Mouse (Mus musculus): Measurements from ENCODE around the gene Camsap1. TPM values are rescaled to one million over a fixed set of nuclear protein-coding genes. Genes with fewer than 3 reads are reported as not detected.

The Camsap1 gene
- polyA plus RNA-seq (2014; fragmentation: Nextera tagmentation; extraction: Ambion mirVana), result 34.4 and 46.8 TPM in 2 replicates

GRCm38 (mm10) chr2:25983159-25983907, at the start of gene Camsap1:
Camsap1 (minus strand) TSS chr2:25983282.
- no peaks in the 10 kb centered on the region for H3K27me3 ChIP-seq (ENCODE audit: control insufficient read depth, insufficient read depth, low read length)
- no peaks in the 10 kb centered on the region for H3K9me3 ChIP-seq (ENCODE audit: control insufficient read depth, low read length)
- ATAC-seq (ENCODE audit: low FRiP score), result peak; percentile 99
- WGBS, result under 1% methylated on average over 31 of the region's 64 CpGs
- H3K36me3 ChIP-seq (ENCODE audit: control insufficient read depth, insufficient read depth, low read length), result no peaks in the 10 kb centered on the region
- peaks cover 24% of the 10 kb centered on the region for H3K4me1 ChIP-seq (ENCODE audit: control insufficient read depth, insufficient read depth, low read length)
- H3K9ac ChIP-seq (ENCODE audit: low read length), result peak within 1 kb of the TSS; percentile 98
- peak; percentile 100 for DNase-seq (ENCODE audit: low spot score, missing footprints)
- peak within 1 kb of the TSS; percentile 89 for H3K4me2 ChIP-seq
- peak within 1 kb of the TSS; percentile 92 for H3K4me3 ChIP-seq (ENCODE audit: low read depth, low read length)
- peak within 1 kb of the TSS; percentile 86 for H3K27ac ChIP-seq (ENCODE audit: low read depth, low read length)

GRCm38 (mm10) chr2:26030288-26030687, 47.2 kb upstream of the Camsap1 start:
- DNase-seq (ENCODE audit: low spot score, missing footprints), result no peak
- Histone ChIP-seq H3K4me3 (ENCODE audit: low read depth, low read length) (no peak overlapping the region), H3K4me2 (no peak overlapping the region), H3K27me3 (ENCODE audit: control insufficient read depth, insufficient read depth, low read length) (no peaks in the 10 kb centered on the region), H3K27ac (ENCODE audit: low read depth, low read length) (no peak overlapping the region), H3K9ac (ENCODE audit: low read length) (no peak overlapping the region), H3K4me1 (ENCODE audit: control insufficient read depth, insufficient read depth, low read length) (no peaks in the 10 kb centered on the region), H3K9me3 (ENCODE audit: control insufficient read depth, low read length) (no peaks in the 10 kb centered on the region), H3K36me3 (ENCODE audit: control insufficient read depth, insufficient read depth, low read length) (no peaks in the 10 kb centered on the region)
- 53% methylated on average over 3 of the region's 3 CpGs for WGBS
- no peak for ATAC-seq (ENCODE audit: low FRiP score)

GRCm38 (mm10) chr2:26024138-26025075, 41.3 kb upstream of the Camsap1 start:
- WGBS, result 30% methylated on average over 4 of the region's 4 CpGs
- H3K9me3 ChIP-seq (ENCODE audit: control insufficient read depth, low read length), result no peaks in the 10 kb centered on the region
- no peak overlapping the region for H3K9ac ChIP-seq (ENCODE audit: low read length)
- H3K4me3 ChIP-seq (ENCODE audit: low read depth, low read length), result no peak overlapping the region
- DNase-seq (ENCODE audit: low spot score, missing footprints), result peak; percentile 89
- ATAC-seq (ENCODE audit: low FRiP score), result no peak
- H3K27me3 ChIP-seq (ENCODE audit: control insufficient read depth, insufficient read depth, low read length), result no peaks in the 10 kb centered on the region
- no peak overlapping the region for H3K27ac ChIP-seq (ENCODE audit: low read depth, low read length)
- no peak overlapping the region for H3K4me2 ChIP-seq
- peaks cover 12% of the 10 kb centered on the region for H3K4me1 ChIP-seq (ENCODE audit: control insufficient read depth, insufficient read depth, low read length)
- H3K36me3 ChIP-seq (ENCODE audit: control insufficient read depth, insufficient read depth, low read length), result no peaks in the 10 kb centered on the region

- no peak for ATAC-seq (ENCODE audit: low FRiP score)
- no peaks in the 10 kb centered on the region for H3K27me3 ChIP-seq (ENCODE audit: control insufficient read depth, insufficient read depth, low read length)
- 83% methylated on average over 1 of the region's 1 CpGs for WGBS
These were observed 39.5 kb upstream of the Camsap1 start for GRCm38 (mm10) chr2:26022626-26023025.

GRCm38 (mm10) chr2:26022258-26022565, 39.1 kb upstream of the Camsap1 start:
- no peak for DNase-seq (ENCODE audit: low spot score, missing footprints)
- Histone ChIP-seq H3K27ac (ENCODE audit: low read depth, low read length) (no peak overlapping the region), H3K9me3 (ENCODE audit: control insufficient read depth, low read length) (no peaks in the 10 kb centered on the region), H3K27me3 (ENCODE audit: control insufficient read depth, insufficient read depth, low read length) (no peaks in the 10 kb centered on the region), H3K36me3 (ENCODE audit: control insufficient read depth, insufficient read depth, low read length) (no peaks in the 10 kb centered on the region), H3K9ac (ENCODE audit: low read length) (no peak overlapping the region), H3K4me2 (peak overlapping the region; percentile 35; the same call in 1 of the 2 replicates), H3K4me1 (ENCODE audit: control insufficient read depth, insufficient read depth, low read length) (peaks cover 12% of the 10 kb centered on the region), H3K4me3 (ENCODE audit: low read depth, low read length) (0 out of 2 replicates have a peak overlapping the region, but pooled peaks have one; percentile 79)
- ATAC-seq (ENCODE audit: low FRiP score), result peak; percentile 31; the same call in 1 of the 2 replicates
- 85% methylated on average over 8 of the region's 8 CpGs for WGBS

More at GRCm38 (mm10) chr2:26022626-26023025, 39.5 kb upstream of the Camsap1 start:
- peaks cover 12% of the 10 kb centered on the region for H3K4me1 ChIP-seq (ENCODE audit: control insufficient read depth, insufficient read depth, low read length)
- no peak overlapping the region for H3K9ac ChIP-seq (ENCODE audit: low read length)
- H3K27ac ChIP-seq (ENCODE audit: low read depth, low read length), result no peak overlapping the region
- H3K4me3 ChIP-seq (ENCODE audit: low read depth, low read length), result no peak overlapping the region
- H3K9me3 ChIP-seq (ENCODE audit: control insufficient read depth, low read length), result no peaks in the 10 kb centered on the region
- H3K4me2 ChIP-seq, result no peak overlapping the region
- H3K36me3 ChIP-seq (ENCODE audit: control insufficient read depth, insufficient read depth, low read length), result no peaks in the 10 kb centered on the region
- DNase-seq (ENCODE audit: low spot score, missing footprints), result no peak

- no peaks in the 10 kb centered on the region for H3K27me3 ChIP-seq (ENCODE audit: control insufficient read depth, insufficient read depth, low read length)
- peak; percentile 98 for DNase-seq (ENCODE audit: low spot score, missing footprints)
- peak within 1 kb of the TSS; percentile 79 for H3K4me3 ChIP-seq (ENCODE audit: low read depth, low read length)
- H3K4me1 ChIP-seq (ENCODE audit: control insufficient read depth, insufficient read depth, low read length), result peaks cover 12% of the 10 kb centered on the region
- H3K9ac ChIP-seq (ENCODE audit: low read length), result peak within 1 kb of the TSS; percentile 77
- H3K27ac ChIP-seq (ENCODE audit: low read depth, low read length), result peak within 1 kb of the TSS; percentile 45
- ATAC-seq (ENCODE audit: low FRiP score), result peak; percentile 95
- no peaks in the 10 kb centered on the region for H3K9me3 ChIP-seq (ENCODE audit: control insufficient read depth, low read length)
- no peaks in the 10 kb centered on the region for H3K36me3 ChIP-seq (ENCODE audit: control insufficient read depth, insufficient read depth, low read length)
- 8% methylated on average over 42 of the region's 50 CpGs for WGBS
- peak within 1 kb of the TSS; percentile 95 for H3K4me2 ChIP-seq
These were observed 38.6 kb upstream of the Camsap1 start, which contains the start of gene Ubac1 for GRCm38 (mm10) chr2:26021561-26022257. Ubac1 (minus strand) TSS chr2:26021747.

GRCm38 (mm10) chr2:26020714-26021560, 37.9 kb upstream of the Camsap1 start:
- WGBS, result 2% methylated on average over 38 of the region's 38 CpGs
- Histone ChIP-seq H3K4me3 (ENCODE audit: low read depth, low read length) (peak overlapping the region; percentile 79), H3K27me3 (ENCODE audit: control insufficient read depth, insufficient read depth, low read length) (no peaks in the 10 kb centered on the region), H3K4me1 (ENCODE audit: control insufficient read depth, insufficient read depth, low read length) (peaks cover 12% of the 10 kb centered on the region), H3K36me3 (ENCODE audit: control insufficient read depth, insufficient read depth, low read length) (no peaks in the 10 kb centered on the region), H3K27ac (ENCODE audit: low read depth, low read length) (peak overlapping the region; percentile 45), H3K4me2 (peak overlapping the region; percentile 95), H3K9me3 (ENCODE audit: control insufficient read depth, low read length) (no peaks in the 10 kb centered on the region), H3K9ac (ENCODE audit: low read length) (peak overlapping the region; percentile 77)
- ATAC-seq (ENCODE audit: low FRiP score) (peak; percentile 36), DNase-seq (ENCODE audit: low spot score, missing footprints) (no peak)

- 85% methylated on average over 3 of the region's 3 CpGs for WGBS
- H3K4me3 ChIP-seq (ENCODE audit: low read depth, low read length), result no peak overlapping the region
- no peak overlapping the region for H3K9ac ChIP-seq (ENCODE audit: low read length)
These were observed 36.8 kb upstream of the Camsap1 start for GRCm38 (mm10) chr2:26019923-26020322.

More at GRCm38 (mm10) chr2:26019923-26020322, 36.8 kb upstream of the Camsap1 start:
- no peak overlapping the region for H3K4me2 ChIP-seq
- H3K27ac ChIP-seq (ENCODE audit: low read depth, low read length), result no peak overlapping the region
- no peak for DNase-seq (ENCODE audit: low spot score, missing footprints)
- H3K27me3 ChIP-seq (ENCODE audit: control insufficient read depth, insufficient read depth, low read length), result no peaks in the 10 kb centered on the region
- peaks cover 12% of the 10 kb centered on the region for H3K4me1 ChIP-seq (ENCODE audit: control insufficient read depth, insufficient read depth, low read length)
- no peak for ATAC-seq (ENCODE audit: low FRiP score)
- H3K9me3 ChIP-seq (ENCODE audit: control insufficient read depth, low read length), result no peaks in the 10 kb centered on the region
- no peaks in the 10 kb centered on the region for H3K36me3 ChIP-seq (ENCODE audit: control insufficient read depth, insufficient read depth, low read length)

All from midbrain, embryonic 11.5 days (tissue).